Mouse (Mus musculus) bone marrow macrophage, adult 2 months (primary cell): Measurements from ENCODE around the gene Gm20388.

Experiments
- CTCF ChIP-seq: IDR thresholded peaks from 2 replicates; pipeline ENCODE4 v1.5.1; 2012; ENCODE audit warnings: low read depth, mild to moderate bottlenecking, low read length, moderate library complexity
- POLR2A ChIP-seq: IDR thresholded peaks from 2 replicates; pipeline ENCODE4 v1.6.1; 2012; ENCODE audit warnings: mild to moderate bottlenecking, low read depth, low read length, borderline replicate concordance

DNA sequence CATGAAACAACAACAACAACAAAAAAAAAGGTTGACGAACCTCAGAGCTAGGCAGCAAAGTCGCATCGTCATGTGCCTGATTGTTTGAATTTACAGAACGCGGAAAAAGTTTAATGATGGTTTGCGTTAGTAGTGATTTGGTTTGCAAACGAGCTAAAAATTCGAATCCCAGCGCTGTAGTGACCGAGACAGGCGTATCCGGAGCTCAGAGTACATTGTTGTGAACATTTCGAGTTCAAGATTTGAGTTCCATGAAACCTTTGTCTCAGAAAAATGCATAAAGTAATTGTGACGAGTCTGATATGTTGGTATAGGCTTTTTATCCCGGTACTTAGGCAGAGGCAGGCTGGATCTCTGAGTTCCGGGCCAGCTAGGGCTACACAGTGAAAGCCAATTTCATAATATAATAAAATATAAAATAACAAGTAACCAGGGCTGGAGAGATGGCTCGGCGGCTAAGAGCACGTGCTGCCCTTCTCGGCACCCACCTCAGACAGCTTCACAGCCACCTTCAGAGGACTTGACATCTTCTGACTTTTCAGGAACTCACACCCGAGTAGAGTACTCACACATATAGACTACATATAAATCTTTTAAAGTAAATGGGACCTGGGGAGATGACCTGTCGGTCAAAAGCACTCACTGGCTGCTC is 3132.5 kb downstream of the Gm20388 start:
- TF ChIP-seq POLR2A (no peak), CTCF (no peak)
